Mouse (Mus musculus) layer of hippocampus, adult 18-20 months (tissue): ENCODE measurements around the gene a. TPM values are rescaled to one million over a fixed set of nuclear protein-coding genes. Genes with fewer than 3 reads are reported as not detected.

ENCODE experiments used
- DNase-seq, 2 experiments: peaks; one replicate each; pipeline ENCODE4 v3.0.0; 2022; ENCODE audit warnings: low spot score in 2 of 2
- total RNA-seq, 2 experiments: library from RNA; stranded (reverse); gene quantifications; 2 replicates each; pipeline ENCODE4 v1.2.3; 2021

The a gene
- total RNA-seq, 2 experiments from 2014 or later = not detected

DNA sequence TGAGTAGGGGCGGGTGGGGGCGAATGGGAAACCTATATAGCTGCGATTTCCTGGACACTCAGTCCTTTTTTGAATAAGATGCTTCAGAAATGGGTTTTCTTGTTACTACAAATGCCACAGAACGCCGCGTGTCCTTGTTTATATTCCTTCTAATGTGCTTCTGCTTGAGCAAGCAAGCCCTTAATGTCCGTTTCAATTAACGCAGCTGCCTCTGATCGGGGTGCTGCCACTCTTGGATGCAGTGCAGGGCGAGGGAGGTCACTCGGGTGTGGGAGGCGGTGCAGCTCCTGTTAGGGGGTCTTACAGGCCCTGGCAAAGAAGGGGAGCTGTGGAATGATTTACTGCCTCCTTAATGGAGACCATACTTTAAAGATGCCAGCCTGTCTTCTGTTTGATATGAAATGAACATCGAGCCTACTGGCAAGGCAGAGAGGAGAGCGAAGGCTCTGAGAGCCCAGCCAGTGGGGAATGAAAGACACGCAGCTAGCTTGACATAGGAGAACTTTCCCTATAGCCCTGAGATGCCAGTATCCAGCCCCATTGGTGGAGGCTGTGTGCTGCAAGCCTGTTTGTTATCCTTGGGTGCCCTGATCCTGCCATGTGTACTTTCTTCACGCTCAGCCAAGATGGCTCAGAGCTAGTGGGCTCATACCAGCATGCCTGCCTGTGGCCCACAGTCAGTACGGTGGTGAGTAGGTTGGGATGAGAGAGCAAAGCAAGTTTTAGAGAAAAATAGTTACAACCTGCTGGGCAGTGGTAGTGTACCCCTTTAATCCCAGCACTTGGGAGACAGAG, 8.1 kb upstream of the a start:
- no peak for DNase-seq

DNA sequence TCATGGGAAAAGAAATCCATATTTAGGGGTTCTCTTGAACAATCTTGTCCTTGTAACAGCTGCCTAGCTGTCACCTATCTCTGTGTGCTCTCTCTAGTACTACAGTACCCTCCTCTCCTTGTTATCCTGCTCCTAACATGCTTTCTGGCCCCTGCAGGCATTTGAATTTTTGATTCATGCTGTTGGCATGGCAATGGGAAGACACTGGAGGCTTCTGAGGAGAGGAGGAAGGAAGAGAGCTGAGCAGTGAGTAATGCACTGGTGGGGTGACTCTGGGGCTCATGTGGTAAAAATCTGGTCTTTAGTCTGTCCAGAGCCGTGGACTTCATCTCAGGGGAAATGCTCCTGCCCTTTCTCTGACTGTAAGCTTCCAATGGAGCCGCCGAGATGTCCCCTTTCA, 5.9 kb upstream of the a start:
- no peak for DNase-seq

DNA sequence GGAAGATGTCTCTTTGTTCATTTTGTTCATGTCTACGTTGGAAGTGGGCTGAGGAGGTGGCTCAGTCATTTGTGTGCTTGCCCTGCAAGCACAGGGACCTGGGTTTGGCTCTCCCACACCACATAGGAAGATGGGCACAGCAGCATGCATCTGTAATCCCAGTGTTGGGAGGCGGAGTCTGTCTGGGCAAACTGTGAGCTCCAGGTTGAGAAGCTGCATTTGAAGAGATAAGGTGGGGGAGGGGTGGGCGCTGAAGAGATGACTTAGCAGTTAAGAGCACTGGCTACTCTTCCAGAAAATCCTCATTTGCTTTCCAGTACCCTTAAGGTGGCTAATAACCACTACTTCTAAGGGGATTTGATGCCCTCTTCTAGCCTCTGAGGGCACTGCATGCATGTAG, 5.0 kb upstream of the a start:
- no peak for DNase-seq

DNA sequence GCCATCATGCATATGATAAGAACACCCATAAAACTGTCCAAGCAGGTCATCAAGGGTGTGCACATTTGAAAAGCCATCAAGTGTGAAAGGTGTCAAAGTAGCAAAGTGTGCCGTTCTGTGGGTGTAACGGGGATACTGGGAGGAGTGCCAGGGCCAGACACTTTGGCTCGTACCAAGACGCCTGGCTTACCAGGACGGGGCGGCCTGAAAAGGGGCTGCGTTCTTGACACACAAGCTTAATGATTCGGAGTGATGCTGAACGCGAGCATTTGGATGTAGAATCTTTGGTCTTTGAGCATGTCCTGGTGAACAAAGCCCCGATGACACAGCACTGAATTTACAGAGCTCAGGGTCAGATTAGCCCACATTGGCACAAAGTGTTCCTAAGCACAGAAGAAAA, 4.4 kb upstream of the a start:
- DNase-seq = no peak

DNA sequence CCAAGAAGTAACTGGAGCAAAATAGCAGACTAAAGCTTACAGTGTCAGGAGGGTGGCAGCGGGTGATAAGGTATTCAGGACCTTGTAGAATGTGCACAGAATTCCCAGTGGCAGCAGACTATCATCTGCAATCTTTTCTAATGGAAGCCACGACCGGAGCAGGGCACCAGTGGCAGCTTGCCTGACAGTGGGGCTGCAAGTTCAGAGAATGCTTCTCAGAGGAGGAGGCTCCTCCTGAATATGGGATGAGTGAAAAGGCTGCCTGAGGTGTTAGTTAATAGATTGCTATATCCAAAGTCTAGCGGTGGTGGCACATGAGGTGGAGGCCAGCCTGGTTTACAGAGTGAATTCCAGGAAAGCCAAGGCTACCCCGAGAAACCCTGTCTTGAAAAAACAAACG, 1.8 kb upstream of the a start:
- DNase-seq = no peak

DNA sequence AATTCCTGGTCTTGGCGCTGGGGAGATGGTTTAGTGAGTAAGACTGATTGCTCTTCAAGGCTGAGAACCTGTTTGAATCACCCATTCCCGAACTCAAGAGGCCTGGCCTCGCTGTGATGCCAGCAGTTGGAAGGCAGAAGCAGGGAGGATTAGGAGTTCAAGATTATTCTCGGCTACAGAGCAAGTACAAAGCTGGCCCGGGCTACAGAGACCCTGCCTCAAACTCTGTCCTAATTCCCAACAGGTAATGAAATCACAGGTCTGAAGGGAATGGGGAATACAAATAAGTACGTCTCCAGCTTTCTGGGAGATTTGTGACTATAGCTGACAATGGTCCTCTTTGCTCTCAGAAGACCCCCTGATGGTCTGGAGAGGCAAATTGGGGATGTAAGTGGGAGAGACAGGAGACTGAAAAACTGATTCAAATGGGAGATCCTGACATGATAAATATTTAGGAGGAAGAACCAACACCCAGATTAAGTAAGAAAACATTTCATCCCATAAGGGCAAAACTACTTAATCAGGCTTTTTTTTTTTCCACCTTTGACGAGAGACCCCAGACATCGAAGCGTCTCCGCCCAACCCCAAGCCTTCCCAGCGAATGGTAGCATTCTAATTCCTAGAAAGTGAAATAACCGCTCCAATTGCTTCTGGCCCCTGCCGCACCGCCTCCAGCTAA, 1.1 kb upstream of the a start:
- DNase-seq = no peak

DNA sequence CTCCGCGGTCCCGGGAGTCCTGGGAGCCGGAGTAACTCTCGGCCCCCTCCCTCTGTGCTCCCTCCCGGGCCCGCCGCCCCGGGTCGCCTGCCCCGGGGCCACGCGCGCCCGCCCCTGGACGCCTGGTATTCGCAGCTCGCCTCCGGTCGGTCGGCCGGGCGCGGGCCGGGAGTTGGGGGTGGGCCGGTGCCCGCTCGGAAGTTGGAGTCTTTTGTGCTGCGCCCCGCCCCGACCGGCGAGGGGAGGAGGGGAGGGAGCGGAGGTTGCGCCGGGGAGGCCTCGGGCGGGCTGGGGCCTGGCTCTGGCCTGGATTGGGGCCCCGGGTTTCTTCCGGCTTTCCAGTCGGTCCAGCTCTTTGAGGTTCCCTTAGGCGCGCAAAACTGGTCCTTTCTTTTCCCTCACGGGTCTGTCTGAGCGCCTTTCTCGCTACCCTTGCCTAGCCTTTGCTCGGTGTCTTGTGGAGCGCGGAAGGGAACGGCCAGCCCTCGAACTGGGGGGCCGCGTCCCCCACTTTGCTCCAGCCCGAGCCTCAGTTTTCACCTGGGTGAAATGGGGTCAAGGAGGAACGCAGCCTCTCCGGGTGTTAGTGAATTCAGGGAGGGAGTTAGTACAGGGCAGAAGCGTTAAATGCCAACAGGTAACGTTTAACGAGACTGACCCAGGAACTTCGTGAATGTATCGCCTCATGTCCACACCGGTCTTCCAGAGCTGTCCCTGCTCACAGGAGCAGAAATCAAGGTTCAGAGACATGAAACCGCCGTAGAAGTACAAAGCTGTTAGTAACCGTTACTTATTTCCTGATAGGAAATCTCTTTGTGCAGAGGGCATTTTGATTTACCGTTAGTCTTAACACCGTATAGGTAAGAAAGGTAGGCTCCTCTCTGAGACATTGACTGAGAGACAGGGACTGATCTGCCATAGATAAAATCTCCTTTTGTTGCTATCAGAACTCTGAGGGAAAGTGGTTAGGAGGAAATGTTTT, 750 bp downstream of the a start:
- DNase-seq = peak; percentile 39 to 45

DNA sequence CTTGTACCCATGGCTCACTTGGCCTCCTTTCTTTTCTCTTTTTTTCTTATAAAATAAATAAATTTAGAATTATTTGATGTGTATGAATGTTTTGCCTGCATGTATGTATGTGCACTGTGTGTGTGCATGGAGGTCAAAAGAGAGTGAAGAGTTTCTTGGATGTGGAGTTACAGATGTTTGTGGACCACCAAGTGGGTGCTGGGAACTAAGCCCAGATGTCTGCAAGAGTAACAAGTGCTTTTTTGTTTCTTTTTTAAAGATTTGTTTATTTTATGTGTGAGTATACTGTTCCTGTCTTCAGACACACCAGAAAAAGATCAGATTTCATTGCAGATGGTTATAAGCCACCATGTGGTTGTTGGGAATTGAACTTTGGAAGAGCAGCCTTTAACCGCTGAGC, 12.2 kb downstream of the a start:
- no peak for DNase-seq

DNA sequence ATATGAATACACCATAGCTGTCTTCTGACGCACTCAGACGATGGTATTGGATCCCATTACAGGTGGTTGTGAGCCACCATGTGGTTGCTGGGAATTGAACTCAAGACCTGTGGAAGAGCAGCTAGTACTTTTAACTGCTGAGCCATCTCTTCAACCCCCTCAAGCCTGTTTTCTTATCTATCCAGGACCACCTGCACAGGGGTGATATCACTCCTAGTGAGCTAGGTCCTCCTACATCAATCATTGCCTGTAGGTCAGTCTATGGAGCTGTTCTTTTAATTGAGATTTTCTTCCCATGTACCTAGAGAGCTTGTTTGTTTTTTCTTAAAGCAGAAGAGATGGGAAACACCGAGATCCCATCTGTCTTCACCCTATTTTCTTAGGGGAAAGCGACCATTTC, 12.6 kb downstream of the a start:
- no peak for DNase-seq

DNA sequence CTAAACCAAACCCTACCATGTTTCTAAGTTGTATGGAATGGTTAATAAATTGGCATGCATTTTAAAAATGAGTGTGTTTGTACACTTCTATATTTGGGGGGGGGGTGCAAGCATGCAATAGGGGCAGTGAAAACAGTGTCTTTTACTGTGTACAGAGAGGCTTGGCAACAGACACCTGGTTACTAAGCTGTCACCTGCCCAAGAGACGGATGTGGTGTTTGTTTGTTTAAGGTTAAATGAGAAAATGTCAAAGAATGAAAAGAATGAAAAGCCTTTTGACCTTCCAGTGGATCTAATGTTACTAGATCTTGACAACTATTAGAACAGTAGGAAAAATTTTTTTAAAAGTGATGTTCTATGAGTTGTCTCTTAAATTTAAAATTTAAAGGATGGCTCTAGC, 16.5 kb downstream of the a start:
- DNase-seq = no peak

DNA sequence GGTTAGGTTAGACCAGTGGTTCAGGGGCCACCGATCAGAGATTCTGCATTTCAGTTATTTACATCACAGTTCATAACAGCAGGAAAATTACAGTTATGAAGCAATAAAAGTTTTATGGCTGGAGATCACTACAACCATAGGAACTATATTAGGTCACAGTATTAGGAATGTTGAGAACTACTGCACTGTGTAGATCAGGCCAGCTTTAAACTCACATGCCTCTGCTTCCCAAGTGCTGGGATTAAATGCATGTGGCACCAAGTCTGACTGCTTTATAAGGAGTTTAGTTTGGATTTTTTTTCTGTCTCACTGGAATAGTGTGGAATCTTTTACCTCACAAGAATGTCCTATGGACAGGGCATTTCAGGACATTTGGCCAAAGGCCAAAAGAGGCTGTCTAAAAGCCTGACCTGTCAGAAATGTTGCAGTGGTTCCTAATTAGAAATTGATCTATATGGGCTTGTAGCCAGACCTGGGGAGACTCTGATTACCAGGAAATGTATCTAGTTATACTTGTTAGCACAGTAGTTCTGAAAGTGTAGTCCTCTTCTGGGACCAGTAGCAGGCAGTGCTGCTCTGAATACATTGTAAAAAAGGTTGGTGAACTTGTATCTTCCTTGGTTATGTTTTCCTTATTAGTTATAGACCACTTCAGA, 18.0 kb downstream of the a start:
- no peak for DNase-seq

DNA sequence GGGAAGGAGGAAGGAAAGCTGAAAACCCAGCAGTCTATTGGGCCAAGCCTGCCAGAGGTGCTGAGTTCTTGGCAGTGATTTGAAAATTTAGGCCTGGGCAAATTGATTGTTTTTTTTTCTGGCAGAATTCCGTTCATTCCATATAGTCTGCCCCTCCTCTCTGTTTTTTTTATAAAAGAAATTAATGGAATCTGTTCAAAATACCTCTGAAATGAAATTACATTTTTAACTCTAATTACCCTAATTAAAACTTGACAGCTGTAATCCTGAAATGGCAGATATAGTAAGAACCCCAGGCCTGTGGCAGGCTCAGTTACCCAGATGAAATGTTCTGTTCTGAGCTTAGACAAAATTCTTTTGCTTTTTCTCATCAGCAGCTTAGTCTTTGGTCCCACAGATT, 19.6 kb downstream of the a start:
- no peak for DNase-seq

DNA sequence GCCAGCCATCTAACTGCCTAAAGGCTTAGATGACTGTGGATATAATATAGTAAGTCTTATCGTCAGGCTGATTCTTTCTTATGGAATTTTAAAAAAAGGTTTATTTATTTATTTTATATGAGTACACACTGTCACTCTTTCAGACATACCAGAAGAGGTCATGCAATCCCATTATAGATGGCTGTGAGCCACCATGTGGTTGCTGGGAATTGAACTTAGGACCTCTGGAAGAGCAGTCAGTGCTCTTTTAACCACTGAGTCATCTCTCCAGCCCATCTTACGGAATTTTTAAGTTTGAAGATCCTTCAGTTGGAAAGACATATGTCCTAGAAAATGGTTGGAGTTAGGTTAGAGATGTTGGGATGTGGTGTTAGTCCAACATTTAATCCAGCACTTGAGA, 22.2 kb downstream of the a start:
- no peak for DNase-seq

DNA sequence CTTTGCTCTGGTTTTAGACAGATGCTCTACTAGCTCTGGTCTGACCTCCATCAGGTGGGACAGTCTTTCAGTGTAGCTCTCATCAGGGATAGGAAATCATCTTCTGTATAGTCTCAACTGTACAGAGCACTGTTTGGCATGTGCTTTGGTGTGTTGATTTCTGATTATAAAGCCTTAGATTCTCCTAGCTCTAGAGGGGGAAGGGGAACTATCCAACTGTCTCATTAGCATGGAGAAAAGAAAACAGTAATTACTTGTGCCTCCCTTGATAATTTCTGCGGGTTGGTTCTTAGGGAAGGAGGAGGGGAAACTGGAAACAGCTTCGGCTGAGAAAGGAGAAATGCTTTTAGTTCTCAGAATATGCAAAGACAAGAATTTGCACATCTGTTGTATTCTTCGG, 25.9 kb downstream of the a start:
- DNase-seq = no peak

DNA sequence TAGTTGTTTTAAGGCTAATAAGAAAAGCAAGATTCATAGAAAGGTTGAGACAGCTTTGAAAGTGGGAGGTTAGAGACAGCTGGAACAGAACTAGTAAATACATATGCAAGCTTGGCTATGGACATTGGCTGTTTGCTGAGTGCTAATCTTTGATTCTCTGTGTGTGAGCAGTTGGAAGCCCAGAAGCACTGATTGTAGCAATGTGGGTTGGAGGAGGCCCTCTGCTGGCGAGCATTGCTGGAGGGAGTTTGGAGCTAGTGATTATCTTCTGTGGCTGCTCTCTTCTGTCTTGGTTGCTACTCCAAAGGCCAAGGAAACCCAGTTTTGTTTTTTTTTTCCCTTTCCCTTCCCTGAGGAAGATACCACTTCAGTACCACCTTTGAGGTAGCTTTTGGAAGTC, 26.6 kb downstream of the a start:
- DNase-seq = peak; percentile 23 to 69

DNA sequence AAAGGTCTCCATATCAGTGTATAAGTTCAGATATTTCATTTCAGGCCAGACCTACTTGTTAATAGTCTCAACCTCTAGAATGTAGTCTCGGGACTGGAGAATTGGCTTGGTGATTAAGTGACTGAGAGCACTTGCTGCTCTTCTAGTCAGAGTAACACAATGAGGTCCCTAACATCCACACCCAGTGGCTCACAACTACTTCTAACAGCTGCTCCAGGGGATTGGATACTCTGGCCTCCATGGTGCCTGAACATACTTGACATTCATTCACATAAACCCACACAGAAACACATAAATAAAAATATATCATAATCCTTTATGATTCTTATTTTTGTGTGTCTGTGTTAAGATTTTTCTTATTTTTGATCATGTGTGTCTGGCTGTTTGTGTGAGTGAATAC, 27.4 kb downstream of the a start:
- no peak for DNase-seq

DNA sequence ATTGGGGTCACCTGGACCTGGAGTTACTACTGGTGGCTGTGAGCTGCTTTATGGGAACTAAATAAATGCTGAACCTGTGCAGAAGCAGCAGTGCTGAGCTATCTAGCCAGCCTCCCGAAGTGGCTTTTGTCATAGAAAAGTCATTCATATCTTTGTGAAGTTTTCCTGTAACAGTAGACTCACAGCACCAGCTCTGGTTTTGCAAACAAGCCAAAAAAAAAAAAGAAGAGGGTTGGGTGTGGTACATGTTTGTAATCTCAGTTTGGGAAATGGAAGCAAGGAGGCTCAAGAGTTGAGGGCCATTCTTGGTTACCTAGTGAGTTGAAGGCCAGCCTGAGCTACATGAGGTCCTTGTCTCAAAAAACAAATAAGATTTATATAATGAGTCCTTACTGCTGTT, 29.1 kb downstream of the a start:
- DNase-seq = no peak

DNA sequence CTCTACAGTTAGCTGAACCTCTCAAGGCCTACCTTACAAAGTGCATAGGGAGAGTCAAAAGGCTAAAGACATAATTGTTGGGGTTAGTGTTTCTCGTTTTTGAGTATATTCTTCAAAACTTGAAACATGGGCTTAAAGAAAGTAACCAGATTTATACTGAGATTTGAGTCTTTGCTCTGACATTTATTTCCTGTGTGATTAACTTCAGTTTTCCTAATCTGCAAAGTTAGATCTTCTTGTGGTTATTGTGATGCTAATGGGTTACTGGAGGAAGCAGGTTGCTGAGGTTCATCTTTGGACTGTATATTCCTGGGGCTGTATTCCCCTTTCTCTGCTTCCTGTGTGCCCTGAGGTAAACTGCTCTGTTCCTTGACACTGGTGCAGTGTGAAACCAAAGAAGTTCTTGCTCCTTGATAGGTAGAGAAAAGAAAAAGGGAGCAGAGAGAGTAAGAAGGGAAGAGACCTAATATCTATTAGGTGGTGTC, 34.9 kb downstream of the a start:
- DNase-seq = no peak

DNA sequence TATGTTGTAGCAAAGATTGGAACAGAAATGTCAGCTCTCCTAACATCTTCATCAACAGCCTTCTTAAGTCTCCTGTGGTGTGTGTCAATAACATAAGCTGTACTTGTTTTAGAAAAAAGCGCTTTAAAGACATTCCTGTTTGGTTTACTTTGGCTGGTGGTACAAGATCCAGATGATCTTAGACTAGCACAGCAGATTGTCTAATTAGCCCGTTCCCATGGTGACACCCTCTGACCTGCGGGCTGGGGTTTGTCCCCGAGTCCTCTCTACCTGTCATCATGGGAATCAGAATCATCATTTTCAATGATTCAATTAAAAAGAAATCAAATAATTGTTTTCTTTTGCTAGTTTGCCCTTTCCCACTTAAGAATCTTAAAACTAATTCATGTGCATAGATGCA, 36.3 kb downstream of the a start:
- no peak for DNase-seq

DNA sequence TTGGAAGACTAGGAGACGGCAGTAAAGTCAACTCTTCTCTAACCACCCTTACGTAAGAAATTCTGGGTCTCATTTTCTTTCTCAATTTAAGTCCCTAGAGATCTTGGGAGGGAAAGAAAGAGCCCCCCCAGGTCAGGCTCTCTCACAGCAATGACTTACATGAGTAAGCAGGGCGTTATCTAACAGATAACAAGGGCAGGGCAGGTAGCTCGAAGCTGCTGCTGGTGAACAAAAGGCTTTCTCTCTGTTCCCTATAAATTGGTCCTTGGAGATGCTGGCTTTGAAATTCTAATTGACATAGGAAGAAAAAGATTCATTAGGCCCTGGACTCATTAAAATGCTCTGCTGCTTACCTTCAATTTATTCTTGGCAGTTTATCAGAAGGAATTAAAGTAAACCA, 41.3 kb downstream of the a start:
- DNase-seq = no peak

DNA sequence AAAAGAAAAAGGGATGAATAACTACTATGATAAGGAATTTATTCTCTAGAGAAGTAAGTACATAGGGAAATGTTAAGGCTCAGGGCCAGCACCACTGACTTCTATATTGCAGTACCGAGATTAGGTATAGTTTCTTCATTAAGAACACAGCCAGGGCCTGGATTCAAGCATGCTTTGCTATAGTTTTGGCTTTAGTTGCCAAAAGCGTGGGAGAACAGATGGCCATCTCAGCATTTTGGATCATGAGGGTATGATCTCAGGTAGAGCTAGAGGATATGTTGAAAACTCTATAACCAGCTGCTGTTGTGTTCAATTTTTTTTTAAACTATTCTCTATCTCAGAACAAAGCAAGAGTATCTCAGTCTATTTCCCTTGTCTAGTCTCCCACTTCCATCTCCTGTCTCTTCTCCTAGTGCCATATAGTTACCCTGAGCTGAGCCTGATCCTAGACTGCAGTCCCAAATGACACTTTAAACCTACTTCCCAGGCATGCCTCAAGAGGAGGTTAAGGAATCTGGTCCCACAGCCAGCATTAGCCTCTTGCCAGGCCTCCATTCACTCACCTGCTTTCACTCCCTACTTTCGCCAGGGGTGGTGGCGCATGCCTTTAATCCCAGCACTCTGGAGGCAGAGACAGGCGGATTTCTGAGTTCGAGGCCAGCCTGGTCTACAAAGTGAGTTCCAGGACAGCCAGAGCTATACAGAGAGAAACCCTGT, 43.1 kb downstream of the a start:
- no peak for DNase-seq
